Mouse (Mus musculus) forebrain, embryonic 14.5 days (tissue): Measurements from ENCODE around the gene Paxip1. TPM values are rescaled to one million over a fixed set of nuclear protein-coding genes. Genes with fewer than 3 reads are reported as not detected.

Source experiments
- ATAC-seq: fragments of 200-750 bp; cut with Nextera tagmentation; 2 replicates; pipeline ENCODE4 v1.8.0; 2017; ENCODE audit warnings: mild to moderate bottlenecking, moderate library complexity
- DNase-seq: peaks from one replicate; pipeline ENCODE4 v3.0.0-alpha.2; 2015; ENCODE audit warnings: low spot score
- H3K27ac ChIP-seq: fragments of 300-500 bp; sonication (generic); 2 replicates; pipeline ENCODE4 v1.5.1; 2014; ENCODE audit warnings: low read depth, mild to moderate bottlenecking, control low read depth, low read length, moderate library complexity
- H3K27me3 ChIP-seq: fragments of 300-500 bp; sonication (generic); replicated peaks from 2 replicates; pipeline ENCODE4 v1.6.1; 2014; ENCODE audit warnings: low read length, control low read depth, mixed read lengths; ENCODE audit not compliant: control insufficient read depth, insufficient read depth
- H3K36me3 ChIP-seq: fragments of 300-500 bp; sonication (generic); 2 replicates; pipeline ENCODE4 v1.6.1; 2014; ENCODE audit warnings: low read length, control low read depth; ENCODE audit not compliant: control insufficient read depth, insufficient read depth
- H3K4me1 ChIP-seq: fragments of 300-500 bp; sonication (generic); 2 replicates; pipeline ENCODE4 v1.6.1; 2014; ENCODE audit warnings: antibody characterized with exemption, low read length, control low read depth; ENCODE audit not compliant: control insufficient read depth, insufficient read depth
- H3K4me2 ChIP-seq: fragments of 300-500 bp; sonication (generic); 2 replicates; pipeline ENCODE4 v1.6.1; 2014; ENCODE audit warnings: mild to moderate bottlenecking, control low read depth, low read length
- H3K4me3 ChIP-seq: fragments of 300-500 bp; sonication (generic); 2 replicates; pipeline ENCODE4 v1.5.1; 2014; ENCODE audit warnings: low read depth, low read length, control low read depth
- H3K9ac ChIP-seq: fragments of 300-500 bp; sonication (generic); 2 replicates; pipeline ENCODE4 v1.6.1; 2014; ENCODE audit warnings: mild to moderate bottlenecking, low read length, control low read depth, moderate library complexity
- H3K9me3 ChIP-seq: fragments of 300-500 bp; sonication (generic); replicated peaks from 2 replicates; pipeline ENCODE4 v1.6.1; 2016; ENCODE audit warnings: low read length, control low read depth, mixed read lengths; ENCODE audit not compliant: control insufficient read depth
- WGBS: fragments of 180-500 bp; shearing (Covaris S2); extraction: QIAGEN DNeasy Blood & Tissue Kit; methylation state at CpG from one replicate; pipeline ENCODE4 v1.1.7; 2014; 5-methylcytosine and 5-hydroxymethylcytosine counted together
- polyA plus RNA-seq: library from polyadenylated mRNA; unstranded; fragments of >200 nt; fragmentation: Nextera tagmentation; extraction: Ambion mirVana; gene quantifications from 2 replicates; pipeline ENCODE4 v1.2.1, GENCODE M21; 2014

Paxip1 gene
- polyA plus RNA-seq, 1 experiment from 2014 or later, result 28.7 TPM

GRCm38 (mm10) chr5:27714356-27714755 is 77.1 kb downstream of the Paxip1 start:
- H3K27ac ChIP-seq, result no peak overlapping the region

DNA sequence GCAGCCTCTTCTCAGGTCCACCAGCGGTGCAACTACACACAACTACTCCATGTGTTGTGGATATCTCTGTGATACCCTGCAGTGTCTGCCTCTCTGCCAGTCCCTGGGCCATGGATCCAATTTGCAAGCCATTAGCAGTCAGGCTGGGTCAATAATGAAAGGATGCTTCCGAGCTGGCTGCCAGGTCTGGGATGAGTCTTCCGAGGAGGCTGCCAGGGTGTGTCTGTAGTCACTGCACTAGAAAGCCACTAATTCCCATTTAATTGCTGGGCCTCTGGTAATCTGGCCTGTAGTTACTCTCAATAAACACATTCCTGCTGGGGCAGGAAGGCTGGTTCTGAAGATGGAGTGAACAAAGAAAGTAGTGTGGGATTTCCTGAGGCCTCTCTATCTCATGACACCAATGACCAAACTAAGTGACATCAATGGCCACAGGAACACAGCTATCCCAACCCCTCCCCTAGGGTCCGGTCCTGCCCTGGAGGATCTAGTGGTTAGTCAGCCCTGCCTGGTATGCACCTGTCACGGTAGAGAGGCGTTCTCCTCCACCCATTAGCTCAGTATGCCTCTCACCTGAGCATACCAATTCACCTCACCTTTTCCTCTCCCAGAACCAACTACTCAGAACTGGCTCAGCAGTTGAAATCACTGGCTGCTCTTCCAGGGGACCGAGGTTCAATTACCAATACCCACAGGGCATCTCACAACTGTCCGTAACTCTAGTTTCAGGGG is 79.9 kb downstream of the Paxip1 start:
- WGBS, result 55% methylated on average over 8 of the region's 8 CpGs
- ATAC-seq (no peak; the same call in 1 of the 2 replicates), DNase-seq (peak; percentile 40)
- no peak overlapping the region for H3K4me2 ChIP-seq
- no peaks in the 10 kb centered on the region for H3K36me3 ChIP-seq
- no peaks in the 10 kb centered on the region for H3K27me3 ChIP-seq
- H3K9ac ChIP-seq, result no peak overlapping the region
- H3K4me3 ChIP-seq, result no peak overlapping the region
- H3K9me3 ChIP-seq, result no peaks in the 10 kb centered on the region
- H3K27ac ChIP-seq, result no peak overlapping the region
- 0 out of 2 replicates have a peak, but pooled peaks cover 4% of the 10 kb centered on the region for H3K4me1 ChIP-seq

More at GRCm38 (mm10) chr5:27714356-27714755, 77.1 kb downstream of the Paxip1 start:
- no peak for DNase-seq
- Histone ChIP-seq H3K4me3 (no peak overlapping the region), H3K9ac (no peak overlapping the region), H3K9me3 (no peaks in the 10 kb centered on the region), H3K27me3 (no peaks in the 10 kb centered on the region), H3K4me2 (no peak overlapping the region), H3K4me1 (no peaks in the 10 kb centered on the region), H3K36me3 (no peaks in the 10 kb centered on the region)
- 72% methylated on average over 9 of the region's 9 CpGs for WGBS
- no peak for ATAC-seq

- no peak overlapping the region for H3K9ac ChIP-seq
- no peak overlapping the region for H3K4me3 ChIP-seq
- H3K9me3 ChIP-seq, result no peaks in the 10 kb centered on the region
- H3K4me2 ChIP-seq, result no peak overlapping the region
- WGBS, result 44% methylated on average over 6 of the region's 6 CpGs
- DNase-seq (peak; percentile 19), ATAC-seq (no peak)
- 0 out of 2 replicates have a peak, but pooled peaks cover 4% of the 10 kb centered on the region for H3K4me1 ChIP-seq
- no peak overlapping the region for H3K27ac ChIP-seq
- no peaks in the 10 kb centered on the region for H3K36me3 ChIP-seq
- no peaks in the 10 kb centered on the region for H3K27me3 ChIP-seq
Measured at GRCm38 (mm10) chr5:27708209-27708608, 83.3 kb downstream of the Paxip1 start.

GRCm38 (mm10) chr5:27707283-27707682 is 84.2 kb downstream of the Paxip1 start:
- Histone ChIP-seq H3K9me3 (no peaks in the 10 kb centered on the region), H3K4me1 (0 out of 2 replicates have a peak, but pooled peaks cover 4% of the 10 kb centered on the region), H3K9ac (no peak overlapping the region), H3K27me3 (no peaks in the 10 kb centered on the region), H3K27ac (no peak overlapping the region), H3K36me3 (no peaks in the 10 kb centered on the region), H3K4me3 (no peak overlapping the region), H3K4me2 (no peak overlapping the region)
- ATAC-seq (no peak), DNase-seq (no peak)

DNA sequence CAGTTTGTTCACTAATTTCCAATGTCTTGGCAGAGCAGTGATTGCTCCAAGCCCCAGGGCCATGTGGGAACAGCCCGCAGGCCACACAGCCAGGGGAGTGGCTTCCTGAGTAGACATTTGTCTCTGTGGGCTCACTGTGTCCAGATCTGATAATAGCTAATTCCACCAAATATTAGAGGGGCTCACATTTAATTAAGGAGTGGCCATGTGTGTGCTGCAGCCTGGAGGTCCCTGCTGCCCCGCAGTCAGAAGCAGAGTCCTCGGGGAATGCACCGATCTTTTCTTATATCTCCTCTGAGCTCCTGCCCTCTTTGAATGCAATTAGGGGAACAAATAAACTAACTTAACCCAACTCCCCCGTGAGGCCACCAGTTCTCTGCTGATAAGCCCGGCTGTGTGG is 84.9 kb downstream of the Paxip1 start:
- Histone ChIP-seq H3K27ac (no peak overlapping the region), H3K4me2 (no peak overlapping the region), H3K9ac (no peak overlapping the region), H3K9me3 (no peaks in the 10 kb centered on the region), H3K27me3 (no peaks in the 10 kb centered on the region), H3K36me3 (no peaks in the 10 kb centered on the region), H3K4me3 (no peak overlapping the region), H3K4me1 (0 out of 2 replicates have a peak, but pooled peaks cover 4% of the 10 kb centered on the region)
- 51% methylated on average over 6 of the region's 6 CpGs for WGBS
- DNase-seq (no peak), ATAC-seq (no peak)

DNA sequence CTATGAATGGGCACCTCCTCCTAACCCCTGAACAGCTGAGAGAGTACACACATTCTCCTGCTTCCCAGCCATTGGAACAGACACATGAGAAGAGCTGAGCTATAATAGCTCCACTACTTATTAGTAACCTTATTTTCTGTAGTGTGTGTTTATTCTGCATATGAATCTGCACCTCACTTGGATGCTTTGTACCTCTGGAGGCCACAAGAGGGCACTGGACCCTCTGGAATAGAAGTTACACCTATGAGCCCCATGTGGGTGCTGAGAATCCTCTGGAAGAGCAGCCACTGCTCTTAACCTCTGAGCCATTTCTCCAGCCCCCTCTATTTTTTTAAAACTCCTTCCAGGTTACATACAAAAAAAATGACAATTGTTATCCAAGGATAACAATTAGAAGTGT is 86.5 kb downstream of the Paxip1 start:
- 0 out of 2 replicates have a peak, but pooled peaks cover 4% of the 10 kb centered on the region for H3K4me1 ChIP-seq
- ATAC-seq (no peak), DNase-seq (no peak)
- H3K27me3 ChIP-seq, result no peaks in the 10 kb centered on the region
- no peaks in the 10 kb centered on the region for H3K9me3 ChIP-seq
- H3K9ac ChIP-seq, result no peak overlapping the region
- H3K27ac ChIP-seq, result no peak overlapping the region
- no peak overlapping the region for H3K4me2 ChIP-seq
- no peak overlapping the region for H3K4me3 ChIP-seq
- no peaks in the 10 kb centered on the region for H3K36me3 ChIP-seq

DNA sequence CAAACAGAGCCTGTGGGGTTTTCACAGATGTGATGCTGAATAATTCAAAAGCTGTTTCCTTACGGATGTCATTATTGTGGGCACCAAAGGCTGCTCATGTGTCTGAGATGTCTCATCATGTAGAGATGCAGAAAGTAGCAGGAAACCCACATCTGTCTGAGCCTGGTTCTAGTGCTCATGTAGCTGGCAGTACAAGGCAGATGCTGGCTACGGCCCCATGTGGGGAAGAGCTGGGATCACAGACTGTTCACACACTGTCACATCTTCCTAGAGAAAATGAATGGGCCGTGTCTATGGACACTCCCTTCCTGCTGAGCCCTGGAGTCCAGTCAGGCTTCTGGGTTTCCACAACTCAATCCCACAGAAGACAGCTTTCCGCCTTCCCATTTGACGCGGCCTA is 89.0 kb downstream of the Paxip1 start:
- 86% methylated on average over 6 of the region's 6 CpGs for WGBS

More for the DNA sequence above, 89.0 kb downstream of the Paxip1 start:
- ATAC-seq (no peak), DNase-seq (no peak)
- Histone ChIP-seq H3K27me3 (no peaks in the 10 kb centered on the region), H3K4me3 (no peak overlapping the region), H3K36me3 (no peaks in the 10 kb centered on the region), H3K4me1 (no peaks in the 10 kb centered on the region), H3K4me2 (no peak overlapping the region), H3K9me3 (no peaks in the 10 kb centered on the region), H3K9ac (no peak overlapping the region), H3K27ac (no peak overlapping the region)

Other genes starting within 250 kb of the Paxip1 start
- 0.71 and 0.77 TPM in 2 replicates for gene Htr5a, start 50.5 kb upstream of the Paxip1 start, polyA plus RNA-seq